In genomic region chr8:87349781-87350181, GRCm38 (mm10) we compare ENCODE assay signal across 10 mouse cellular contexts.
DNase-seq lines count a peak whose midpoint lies in the region; ATAC-seq lines count a peak whose summit lies in the region.
"Had no signal": no experiment of that assay in that cellular context is flagged by ENCODE, and none has a peak within 500 bp of the region (broad histone marks: within the 10 kb centered on the region; RNA-seq: fewer than 3 reads in every experiment).

No protein-coding gene starts in this region.

- H3K4me3 ChIP-seq in limb, embryonic 13.5 days = no peak overlapping the region

- intact Hi-C loops in left cerebral cortex, postnatal 25 days (cut with DNase I) = no loop called here

- no peaks in the 10 kb centered on the region for H3K4me1 ChIP-seq in limb, embryonic 13.5 days

- 48% methylated on average over 4 of the region's 4 CpGs for WGBS in limb, embryonic 13.5 days

- no peaks in the 10 kb centered on the region for H3K9me3 ChIP-seq in limb, embryonic 13.5 days

- peak; percentile 7 for DNase-seq in adrenal gland, postnatal 14 days
- DNase-seq in adrenal gland, adult 18-20 months (ENCODE audit: low spot score in 2 of 2) = no peak
- peak; percentile 5 to 21 for DNase-seq in layer of hippocampus, postnatal 10 days (ENCODE audit: low spot score in 2 of 2)
- no peak for DNase-seq in layer of hippocampus, adult 9-11 months
- peak; percentile 93 for DNase-seq in cerebellum, adult 9-10 months
- no peak for DNase-seq in ovary, adult 18-20 months (ENCODE audit: low spot score)
- DNase-seq in left cerebral cortex, postnatal 25 days (ENCODE audit: low spot score in 2 of 2) = no peak
- DNase-seq: heart, adult 11 months had no signal

- no peaks in the 10 kb centered on the region for H3K27me3 ChIP-seq in limb, embryonic 13.5 days

- no peak overlapping the region for H3K4me2 ChIP-seq in limb, embryonic 13.5 days (replicated peaks)

- H3K9ac ChIP-seq in limb, embryonic 13.5 days = no peak overlapping the region

- H3K36me3 ChIP-seq in limb, embryonic 13.5 days = no peaks in the 10 kb centered on the region

- H3K27ac ChIP-seq in limb, embryonic 13.5 days = no peak overlapping the region

- peak; percentile 44; the same call in 1 of the 2 replicates for ATAC-seq in limb, embryonic 13.5 days (ENCODE audit: low FRiP score, low read depth)
- ATAC-seq: lung, postnatal 0 days had no signal

Comparison
In these comparisons a context has a peak if more than half of its experiments do, and no peak if none do; other contexts are left out.
1. DNase-seq: peak in adrenal gland, postnatal 14 days (single experiment), layer of hippocampus, postnatal 10 days (2 of 2) and cerebellum, adult 9-10 months (single experiment); none in adrenal gland, adult 18-20 months (0 of 2), layer of hippocampus, adult 9-11 months (single experiment), ovary, adult 18-20 months (single experiment) and left cerebral cortex, postnatal 25 days (0 of 2).